Mouse (Mus musculus) c-Kit-positive CD71-positive TER-119-negative erythroid progenitor cells, embryonic 14.5 days (primary cell): Measurements from ENCODE around the gene Slc6a17.

Source experiments
- DNase-seq: peaks from one replicate; pipeline ENCODE4 v3.0.0-alpha.2; 2013; ENCODE audit warnings: low read depth

Slc6a17 gene

DNA sequence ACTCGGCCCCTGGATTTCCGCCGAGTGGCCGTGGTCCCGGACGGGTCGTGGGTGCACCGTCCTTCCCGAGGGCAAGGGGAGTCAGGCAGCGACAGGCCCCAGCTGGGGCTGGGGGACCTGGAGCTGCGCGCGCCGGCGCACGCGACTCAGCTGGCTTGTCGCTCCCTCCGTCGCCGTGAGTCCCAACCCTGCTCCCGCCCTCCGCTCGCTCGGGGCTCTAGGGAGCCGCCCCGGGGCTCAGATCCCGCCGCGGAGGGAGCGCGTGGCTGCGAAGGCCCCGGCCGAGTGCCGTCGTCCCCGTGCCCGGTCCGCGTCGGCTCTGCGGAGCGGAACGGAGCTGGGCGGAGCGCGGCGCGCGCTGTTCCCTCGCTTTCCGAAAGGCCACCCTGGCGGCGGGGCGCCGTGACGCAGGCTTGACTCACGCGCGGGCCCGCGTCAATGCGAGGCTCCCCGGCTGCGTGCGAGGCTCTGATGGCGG, at the start of gene Slc6a17:
TSS of gene Slc6a17 (minus strand) at position 388 of the 478 bp plus-strand sequence.
- DNase-seq: no peak

DNA sequence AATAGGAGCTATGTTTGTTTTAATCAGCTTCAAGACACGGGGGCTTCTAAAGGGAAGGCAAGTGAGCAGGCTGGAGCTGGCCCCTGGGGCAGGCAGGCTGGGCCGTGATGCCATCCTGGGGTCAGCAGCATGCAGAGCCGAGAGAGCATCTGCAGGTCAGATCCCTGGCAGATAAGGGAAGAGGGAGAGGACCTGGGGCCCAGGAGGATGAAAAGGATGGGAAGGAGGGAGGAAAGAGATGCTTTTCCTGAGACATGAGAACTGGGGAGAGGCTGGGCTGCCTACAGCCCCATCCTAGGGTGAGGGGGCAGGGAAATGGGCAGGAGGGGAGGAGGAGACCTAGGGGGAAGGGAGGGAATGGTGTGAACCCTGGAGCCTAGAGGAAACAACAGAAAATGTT, 47.5 kb upstream of the Slc6a17 start:
- DNase-seq: no peak

DNA sequence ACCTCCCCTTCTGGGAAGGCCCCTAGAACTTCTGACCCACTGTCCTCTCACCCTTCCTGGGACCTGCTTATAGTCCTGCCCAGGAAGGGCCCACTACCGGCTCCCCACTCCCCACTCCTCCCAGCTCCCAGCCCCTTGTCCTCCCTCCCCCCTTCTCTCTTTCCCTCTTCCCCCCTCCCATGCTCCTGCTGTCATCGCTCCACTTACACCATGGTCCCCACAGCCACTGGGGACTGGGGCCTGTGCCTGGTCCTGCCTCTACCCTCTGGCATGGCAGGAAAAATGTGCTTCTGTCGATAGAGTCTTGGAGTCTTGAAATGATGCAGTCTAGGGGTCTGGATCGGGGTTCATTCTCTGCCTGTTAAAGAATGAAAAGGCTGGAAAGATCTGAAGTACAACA, 46.1 kb upstream of the Slc6a17 start:
- DNase-seq: no peak

DNA sequence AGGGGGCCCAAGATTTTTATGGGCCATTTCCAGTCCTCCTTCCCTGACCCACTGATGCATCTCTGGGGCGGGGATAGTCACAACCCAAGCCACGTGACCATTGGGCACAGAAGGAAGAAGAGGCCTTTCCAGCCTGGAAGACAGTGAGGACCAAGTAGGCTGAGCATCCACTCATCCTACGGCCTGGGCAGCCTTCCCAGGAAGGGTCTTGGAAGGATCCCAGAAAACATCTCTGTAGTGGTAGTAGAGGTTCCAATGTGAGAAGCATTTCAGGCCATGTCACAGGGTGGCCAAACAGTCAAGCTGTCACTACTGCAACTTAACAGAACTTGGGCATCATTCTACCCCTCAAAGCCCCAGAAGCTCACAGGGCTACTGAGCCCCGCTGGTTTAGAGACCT, 44.8 kb upstream of the Slc6a17 start:
- DNase-seq: no peak

DNA sequence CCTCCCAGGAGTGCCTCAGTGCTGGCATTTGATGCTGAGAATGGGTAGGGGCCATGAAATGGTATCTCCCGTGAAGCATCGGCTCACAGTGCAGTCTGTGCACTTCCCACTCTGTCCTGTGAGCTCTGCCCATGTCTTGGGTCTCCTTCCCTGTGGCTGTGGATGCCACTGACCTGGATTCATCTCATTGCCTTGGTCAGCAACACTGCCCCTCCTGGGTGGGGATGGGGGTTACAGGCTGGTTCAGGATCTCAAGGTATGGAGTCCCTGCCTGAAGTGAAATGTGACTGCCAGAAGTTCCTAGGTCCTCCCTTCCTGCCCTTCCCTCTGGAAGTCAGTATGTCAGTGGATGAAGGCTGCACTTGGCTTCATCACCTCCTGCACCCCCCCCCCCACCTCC, 44.3 kb upstream of the Slc6a17 start:
- no peak for DNase-seq

DNA sequence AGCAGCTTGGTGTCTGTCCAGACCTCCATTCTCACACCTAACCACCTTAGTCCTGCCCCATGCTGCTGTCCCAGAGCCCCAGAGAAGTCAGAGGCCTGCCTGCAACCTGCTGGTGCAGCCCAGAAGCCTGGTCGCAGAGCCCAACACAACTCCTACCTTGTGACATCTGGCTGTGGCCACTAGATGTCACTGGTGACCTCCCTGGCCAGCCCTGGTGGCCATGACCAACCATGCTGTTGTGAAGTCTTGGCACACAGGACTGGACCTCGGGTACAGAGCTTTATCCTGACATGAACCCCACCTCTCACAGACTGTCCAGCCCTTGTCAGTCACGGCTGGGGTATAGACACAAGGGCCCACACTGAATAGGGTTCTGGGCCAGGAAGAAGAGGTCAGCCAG, 41.4 kb upstream of the Slc6a17 start:
- DNase-seq: no peak

DNA sequence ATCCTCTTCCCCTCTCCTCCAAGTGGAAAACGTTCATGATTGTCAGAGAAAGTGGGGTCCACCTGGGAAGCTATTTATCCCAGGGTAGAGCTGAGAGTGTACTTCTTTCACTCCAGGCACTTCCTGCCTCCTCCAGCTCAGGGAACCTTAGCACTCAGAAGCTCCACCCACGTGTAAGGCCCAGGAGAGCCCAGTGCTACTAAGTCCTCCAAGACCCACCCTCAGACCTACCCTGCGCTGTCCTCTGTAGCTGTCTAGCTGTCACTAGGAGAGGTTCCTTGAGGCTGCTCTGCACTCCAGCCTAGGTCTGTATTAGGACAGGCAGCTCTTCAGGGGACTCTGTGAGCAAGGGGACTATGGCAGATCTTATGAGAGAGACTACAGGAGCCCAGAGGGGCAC, 40.9 kb upstream of the Slc6a17 start:
- DNase-seq: no peak

DNA sequence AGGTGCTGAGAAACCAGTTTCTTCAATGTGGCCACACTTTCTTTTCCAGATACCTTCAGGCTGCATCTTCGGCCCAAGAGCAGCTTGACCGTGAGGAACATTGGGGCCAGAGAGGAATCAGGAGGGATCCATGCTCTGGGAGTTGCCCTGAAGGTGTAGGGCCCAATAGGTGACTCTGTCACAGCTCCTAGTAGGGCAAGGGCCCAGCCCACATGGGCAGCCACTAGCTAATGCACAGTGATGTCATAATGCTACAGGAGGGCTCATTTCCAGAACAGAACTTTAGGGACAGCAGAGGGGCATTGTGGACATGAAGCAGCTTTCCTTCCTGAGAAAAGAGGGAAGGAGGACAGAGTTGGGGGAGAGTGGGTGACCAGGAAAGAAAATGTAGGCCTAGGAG, 37.0 kb upstream of the Slc6a17 start, which contains the start of gene Ubl4b:
TSS of gene Ubl4b (minus strand) at position 232 of the 400 bp plus-strand sequence.
- no peak for DNase-seq

DNA sequence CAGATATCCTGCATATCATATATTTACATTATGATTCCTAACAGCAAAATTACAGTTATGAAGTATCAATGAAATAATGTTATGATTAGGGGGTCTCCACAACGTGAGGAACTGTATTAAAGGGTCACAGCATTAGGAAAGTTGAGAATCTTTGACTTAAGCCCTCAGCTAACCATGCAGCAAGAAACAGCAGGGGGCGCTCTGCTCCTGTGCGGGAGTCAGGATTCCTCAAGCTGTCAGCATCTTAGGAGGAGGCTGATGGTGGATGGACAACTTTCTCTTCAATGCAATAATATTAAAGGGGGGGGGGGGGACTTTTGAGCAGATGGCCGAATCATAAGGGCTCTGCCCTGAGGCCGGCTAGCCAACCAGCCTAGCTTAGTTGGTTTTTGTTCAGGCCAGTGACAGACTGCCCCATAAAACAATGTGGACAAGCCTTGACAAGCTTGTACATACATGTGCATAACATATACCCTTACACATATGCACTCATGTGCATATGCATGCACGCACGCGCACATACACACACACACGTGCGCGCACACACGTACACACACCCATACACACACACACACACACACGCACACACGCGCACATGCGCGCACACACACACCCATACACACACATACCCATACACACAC, 32.7 kb upstream of the Slc6a17 start:
- peak; percentile 34 for DNase-seq

DNA sequence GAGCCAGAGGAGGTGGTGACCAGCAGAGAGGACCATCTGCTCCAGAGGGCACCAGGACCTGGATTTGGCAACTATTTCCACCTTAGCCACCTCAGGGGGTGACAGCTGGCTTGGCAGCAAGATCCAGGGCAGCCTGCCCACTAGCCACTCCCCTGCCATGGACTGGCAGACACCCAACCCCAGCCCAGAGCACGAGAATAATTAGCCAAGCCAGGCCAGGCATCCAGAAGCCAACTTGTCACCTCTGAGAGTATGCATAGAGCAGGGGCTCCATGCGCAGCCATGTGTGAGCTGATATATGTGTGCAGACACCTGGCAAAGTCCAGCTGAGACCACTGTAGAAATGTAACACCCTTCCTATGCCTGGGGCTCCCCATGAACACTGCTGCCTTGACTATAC, 29.1 kb upstream of the Slc6a17 start:
- DNase-seq: no peak

DNA sequence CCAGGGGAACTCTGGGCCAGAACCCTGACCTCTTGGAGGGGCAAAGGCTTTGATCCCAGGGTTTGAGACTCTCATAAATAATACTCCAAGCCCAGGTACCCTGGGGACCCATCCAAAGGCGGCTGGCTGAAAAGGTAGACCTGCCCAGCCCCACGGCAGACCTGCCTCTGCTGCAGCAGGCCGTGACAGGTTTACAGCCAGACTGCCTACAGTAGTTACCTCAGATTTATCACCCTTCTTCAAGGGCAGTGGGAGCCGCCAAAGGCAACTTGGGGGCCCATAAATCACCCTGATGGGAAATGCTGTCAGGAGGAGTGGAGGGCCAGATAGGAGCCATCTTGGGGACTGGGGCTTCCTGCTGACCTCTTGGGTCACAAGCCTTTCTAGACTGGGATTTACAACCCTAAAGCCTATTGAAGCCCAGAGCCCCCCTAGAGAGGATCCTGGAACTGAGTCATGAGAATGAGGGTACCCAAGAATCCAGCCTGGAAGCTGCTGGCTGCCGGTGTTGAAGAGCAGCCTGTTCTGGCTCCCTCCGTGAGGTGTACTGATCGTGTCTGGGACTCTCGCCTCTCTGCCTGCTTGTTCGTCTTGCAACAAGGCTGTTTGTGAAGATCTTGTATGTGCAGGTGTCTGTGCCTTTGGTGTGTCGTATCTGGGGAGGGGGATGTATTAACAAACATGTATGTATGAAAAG, 28.0 kb upstream of the Slc6a17 start:
- DNase-seq: no peak

DNA sequence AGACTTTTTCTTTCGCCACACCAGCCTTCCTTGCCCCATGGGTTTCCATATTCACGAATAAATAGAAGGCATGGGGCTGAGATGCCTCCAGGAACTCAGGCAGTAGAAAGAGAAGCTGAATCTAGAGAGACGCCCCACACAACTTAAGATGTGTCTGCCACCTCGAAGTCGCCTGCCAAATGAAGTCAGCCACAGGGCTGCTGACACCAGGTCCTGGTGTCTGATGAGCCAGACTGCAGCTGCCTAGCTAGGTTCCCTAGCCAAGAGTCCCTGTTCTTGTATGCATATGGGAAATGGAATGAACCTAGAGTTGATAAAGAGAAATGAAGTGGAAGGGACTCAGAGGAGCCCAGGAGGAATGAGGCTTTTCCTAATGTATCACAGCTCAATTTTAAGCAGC, 27.5 kb upstream of the Slc6a17 start:
- DNase-seq: no peak

DNA sequence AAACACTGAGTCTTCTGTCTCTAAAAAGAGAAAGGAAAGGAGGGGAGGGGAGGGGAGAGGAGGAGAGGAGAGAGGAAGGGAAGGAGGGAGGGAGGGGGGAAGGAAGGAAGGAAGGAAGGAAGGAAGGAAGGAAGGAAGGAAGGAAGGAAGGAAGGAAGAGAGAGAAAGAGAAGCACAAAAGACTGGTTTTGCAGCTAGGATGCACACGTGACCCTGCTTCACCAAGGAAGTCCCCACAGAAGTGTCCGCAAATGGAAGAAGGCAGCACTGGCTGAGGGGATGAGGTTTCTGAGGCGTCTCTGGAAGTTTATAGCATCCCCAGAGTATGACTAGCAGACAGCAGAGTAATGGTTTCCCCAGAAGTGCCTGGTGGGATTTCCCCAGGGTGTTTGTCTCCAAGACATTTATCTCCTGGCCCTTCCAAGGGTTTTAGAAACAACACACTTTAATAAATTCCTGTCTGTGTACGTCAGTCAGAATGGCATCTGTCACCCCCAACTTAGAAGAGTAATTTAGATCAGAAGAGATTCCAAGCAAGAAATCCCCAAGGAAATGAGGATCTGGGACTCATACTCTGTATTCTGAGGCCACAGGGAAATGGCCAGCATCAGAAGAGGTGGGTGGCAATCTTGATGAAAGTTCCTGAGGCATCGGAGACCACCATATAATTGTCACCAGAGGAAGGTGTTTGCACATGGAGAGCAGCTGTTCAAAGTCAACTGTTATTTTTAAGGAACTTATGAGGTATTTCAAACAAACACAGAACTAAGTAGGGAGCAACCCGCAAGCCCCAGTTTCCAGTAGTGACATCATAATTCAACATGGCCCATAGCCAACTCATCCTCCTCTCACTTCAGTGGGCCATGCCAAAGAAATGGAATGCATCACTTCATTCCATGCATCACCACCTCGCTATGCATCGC, 25.6 kb upstream of the Slc6a17 start:
- no peak for DNase-seq

DNA sequence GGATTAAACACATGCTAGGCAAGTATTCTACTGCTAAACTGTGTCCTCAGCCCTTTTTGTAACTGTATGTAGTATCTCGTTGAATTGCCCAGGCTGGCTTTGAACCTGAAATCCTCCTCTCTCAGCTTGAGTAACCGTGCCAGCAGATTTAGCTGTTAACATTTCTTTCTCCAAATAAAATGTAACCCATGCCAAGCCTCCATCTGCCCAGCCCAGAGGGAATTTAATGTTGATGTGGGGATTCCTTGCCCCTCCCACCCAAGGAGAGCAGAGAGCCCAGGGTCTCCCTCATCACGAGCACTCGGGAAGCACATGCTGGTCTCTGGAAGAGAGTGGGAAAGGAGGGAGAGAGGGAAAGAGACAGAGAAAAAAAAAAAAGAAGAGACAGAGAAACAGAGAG, 24.8 kb upstream of the Slc6a17 start:
- no peak for DNase-seq

DNA sequence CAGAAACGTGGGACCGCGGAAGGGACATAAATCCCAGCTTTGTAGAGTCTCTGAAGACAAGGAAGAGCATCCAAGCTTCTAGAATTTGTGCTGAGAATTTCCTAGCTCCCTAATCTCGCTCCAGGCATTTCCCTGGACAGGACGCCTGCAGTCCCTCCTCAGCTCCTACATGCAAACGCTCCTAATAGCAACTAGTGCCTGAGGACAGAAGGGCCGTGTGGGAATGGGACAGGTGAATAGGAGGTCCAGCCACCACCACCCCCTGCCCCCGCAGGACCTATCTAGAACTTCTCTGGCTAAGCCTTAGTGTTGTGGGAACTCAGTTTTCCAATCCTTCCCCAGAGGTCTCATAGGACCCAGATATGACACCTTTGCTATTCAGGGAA, 19.7 kb upstream of the Slc6a17 start:
- DNase-seq: no peak

DNA sequence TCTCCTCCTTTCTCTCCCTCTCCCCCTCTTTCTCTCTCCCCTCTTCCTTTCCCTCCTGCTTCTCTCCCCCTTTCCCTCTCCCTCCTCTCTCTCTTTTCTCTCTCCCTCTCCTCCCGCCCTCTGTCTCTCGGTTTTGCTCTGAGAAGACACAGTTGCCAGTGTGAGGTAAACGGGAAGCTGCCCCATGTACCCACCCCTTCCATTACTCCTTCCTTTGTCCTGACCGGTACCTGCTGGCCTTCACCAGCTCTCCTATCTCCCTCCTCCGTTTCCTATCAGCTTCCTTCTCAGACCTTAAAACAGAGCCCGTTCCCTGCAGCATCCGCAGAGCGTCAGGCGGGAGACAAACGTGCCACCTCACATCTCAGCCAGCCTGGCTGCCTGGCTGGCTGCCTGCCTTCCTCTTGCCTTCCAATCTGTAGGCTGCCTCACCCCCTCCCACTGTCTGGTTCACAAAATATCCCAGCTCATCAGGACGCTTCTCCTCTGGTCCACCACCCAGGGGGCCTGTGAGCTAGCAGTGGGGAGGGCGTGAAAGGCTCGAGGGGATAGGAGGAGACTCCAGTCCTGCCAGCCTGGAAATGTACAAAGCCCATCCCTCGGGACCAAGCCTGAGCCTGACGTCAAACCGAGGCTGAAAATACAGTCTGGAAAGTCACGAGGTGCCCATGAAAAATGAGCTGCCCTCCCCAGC, 19.1 kb upstream of the Slc6a17 start:
- DNase-seq: no peak

DNA sequence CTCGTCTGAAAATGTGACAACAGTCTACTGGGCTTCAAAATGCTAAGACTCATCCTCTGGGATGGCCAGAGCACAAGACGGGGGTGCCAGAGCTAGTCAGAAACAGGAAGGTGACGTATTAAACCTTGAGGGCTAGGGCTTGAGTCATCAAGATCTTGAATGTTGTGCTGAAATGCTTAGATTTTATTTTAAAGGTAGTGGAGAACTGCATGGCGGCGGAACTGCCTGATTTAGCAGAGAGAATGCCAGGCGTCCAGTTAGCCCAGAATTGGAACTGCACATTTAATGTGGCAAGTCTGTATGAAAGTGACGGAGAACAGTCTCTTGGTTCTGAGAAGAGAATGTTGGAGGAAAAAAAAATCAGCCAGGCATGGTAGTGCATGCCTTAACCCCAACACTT, 17.1 kb upstream of the Slc6a17 start:
- no peak for DNase-seq

DNA sequence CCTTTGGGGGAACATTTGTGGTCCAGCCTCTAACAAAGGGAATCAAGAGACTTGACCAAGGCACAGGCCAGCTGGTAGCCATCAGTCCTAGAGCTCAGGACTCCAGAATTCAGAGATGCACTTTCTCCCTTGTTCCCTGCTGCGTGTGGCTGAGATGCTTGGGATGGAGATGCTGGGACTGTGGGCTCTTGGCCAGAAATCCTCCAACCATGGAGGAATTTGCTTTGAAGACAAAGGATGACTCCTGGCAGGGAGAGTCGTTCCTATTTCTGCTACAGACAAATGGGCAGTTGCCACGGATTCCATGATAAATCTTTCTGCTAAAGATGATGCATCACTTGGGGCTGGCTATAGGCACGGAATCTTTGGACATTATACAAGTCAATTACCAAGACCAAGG, 15.7 kb upstream of the Slc6a17 start:
- DNase-seq: no peak

DNA sequence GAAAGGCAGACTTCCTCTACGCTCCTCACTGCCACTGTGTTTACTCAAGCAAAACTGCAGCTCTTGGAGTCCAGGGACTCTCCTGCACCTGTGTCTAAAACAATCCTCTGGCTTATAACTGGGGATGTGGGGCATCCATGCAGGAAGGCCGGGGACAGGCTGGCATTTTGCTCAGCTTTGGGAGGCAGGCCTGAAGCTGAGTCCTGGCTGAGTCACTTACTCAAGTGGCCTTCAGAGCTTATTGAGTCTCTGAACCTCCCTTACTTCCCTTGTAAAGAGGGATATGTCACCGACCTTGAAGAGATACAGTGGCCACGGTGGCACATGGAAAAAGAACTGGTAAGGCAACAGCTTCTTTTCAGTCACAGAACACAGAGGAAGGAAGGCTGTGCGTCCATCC, 12.8 kb upstream of the Slc6a17 start:
- DNase-seq: no peak

DNA sequence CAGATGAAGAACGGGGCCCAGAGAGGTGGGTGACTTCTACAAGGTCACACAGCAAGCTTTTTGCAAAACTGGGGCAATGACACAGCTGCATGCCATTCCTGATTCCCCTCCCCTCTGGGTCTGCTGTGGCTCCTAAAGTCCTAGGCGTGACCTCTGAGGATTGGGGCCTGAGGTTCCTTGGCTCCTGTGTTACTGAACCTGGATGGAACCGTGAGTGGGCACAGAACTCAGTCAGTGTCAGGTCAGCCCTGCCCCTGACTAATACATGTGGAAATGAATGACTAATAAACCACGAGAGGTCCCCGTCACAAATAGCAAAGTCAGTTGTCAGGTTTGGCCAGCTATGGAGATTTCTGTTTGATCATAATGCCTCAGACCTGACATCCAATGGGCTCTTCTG, 11.4 kb upstream of the Slc6a17 start:
- DNase-seq: no peak

DNA sequence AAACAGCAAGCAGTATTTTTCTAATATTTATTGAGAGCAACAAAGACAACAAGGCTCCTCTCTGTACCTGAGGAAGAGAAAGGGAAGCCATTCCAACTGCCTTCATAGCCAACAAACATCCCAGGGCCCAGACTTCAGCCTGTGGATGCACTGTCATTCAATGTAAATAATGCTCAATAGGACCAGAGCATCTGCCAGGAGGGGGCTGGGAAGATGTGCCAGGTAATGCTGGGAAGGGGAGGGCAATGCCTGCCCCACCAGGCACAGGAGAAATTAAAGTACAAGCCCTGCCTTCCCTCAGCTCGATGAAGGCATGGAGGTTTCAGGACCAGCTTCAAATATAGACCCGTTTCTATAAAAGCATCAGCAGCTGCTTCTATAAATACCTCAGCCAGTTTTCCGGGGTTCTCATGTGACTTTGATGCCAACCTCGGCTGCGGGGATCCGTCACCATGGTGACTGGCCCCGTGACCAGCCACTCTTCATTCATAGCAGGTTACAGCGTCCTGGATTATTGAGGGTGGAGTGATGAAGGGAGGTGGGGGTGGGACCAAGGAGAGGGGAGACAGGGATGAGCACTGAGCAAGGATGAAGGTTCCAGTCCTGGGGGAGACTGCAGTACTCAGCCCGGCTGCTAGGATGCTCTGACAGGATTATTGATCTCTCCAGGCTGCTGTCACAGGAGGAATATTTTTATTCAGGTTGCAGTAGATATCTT, 10.7 kb upstream of the Slc6a17 start:
- no peak for DNase-seq

DNA sequence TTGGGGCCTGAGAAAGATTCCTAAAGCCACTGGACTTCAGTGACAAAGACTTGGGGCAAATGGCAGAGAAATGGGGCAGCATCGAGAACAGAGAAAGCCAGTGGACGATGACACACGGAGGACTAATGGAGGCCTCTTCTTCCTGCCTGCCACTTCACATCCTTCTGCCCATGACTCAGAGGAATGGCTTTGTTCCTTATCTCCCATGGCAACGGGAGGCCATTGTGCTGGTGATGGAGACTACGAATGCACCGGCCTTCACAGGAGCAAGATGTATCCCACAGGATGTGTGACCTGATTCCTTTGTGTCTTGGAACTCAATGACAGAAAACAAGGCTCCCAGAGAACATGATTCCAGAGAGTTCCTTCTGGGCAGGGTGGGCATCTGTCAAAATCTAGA, 6.7 kb upstream of the Slc6a17 start:
- no peak for DNase-seq
